Mouse (Mus musculus): ENCODE data around the gene Msmp.

- TF ChIP-seq CTCF (IDR thresholded peaks at IDR 0.05; ENCODE audit: extremely low read depth, insufficient read depth, insufficient read length, insufficient replicate concordance): no peak
- TF ChIP-seq POLR2A (IDR thresholded peaks at IDR 0.05; ENCODE audit: low read depth, low read length): no peak
Measured at GRCm38 (mm10) chr4:43559519-43560242, 24.6 kb downstream of the Msmp start.
